Mouse (Mus musculus): ENCODE data around the gene Rogdi. TPM values are rescaled to one million over a fixed set of nuclear protein-coding genes. Genes with fewer than 3 reads are reported as not detected.
A peak's percentile ranks its signal among the peaks of the same experiment; 100 is the strongest.

Rogdi gene
- polyA plus RNA-seq, 1 experiment from 2014 or later: 58.9 TPM

DNA sequence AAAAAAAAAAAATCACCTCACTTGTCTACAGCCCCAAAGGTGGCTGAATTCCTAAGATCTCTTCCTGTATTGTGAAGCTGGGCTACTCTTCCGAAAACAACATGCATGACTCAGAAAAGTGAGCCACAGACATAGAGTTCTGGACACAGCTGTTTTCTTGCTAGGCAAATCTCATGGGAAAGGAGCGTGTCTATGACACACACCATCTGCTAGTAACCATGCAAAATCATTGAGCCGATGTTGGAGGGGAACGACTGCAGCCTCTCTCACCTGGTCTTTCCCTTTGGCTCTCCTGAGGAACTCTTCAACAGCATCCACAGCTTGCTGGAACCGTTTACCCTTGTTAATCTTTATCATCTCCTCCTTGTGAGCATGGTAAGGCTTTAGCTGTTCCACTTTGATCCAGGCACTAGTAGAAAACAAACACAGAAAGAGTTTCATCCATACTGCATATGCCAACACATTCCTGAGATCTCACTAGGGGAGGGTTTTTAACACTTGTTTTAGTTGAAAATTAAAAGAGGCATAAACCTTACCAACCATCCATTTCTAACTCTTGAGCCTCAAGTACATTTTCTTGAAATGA lies 23.4 kb upstream of the Rogdi start:
- WGBS: 81% methylated on average over 5 of the region's 5 CpGs
- no peak overlapping the region for H3K9ac ChIP-seq (ENCODE audit: low read length)

GRCm38 (mm10) chr16:5035591-5035990 lies 22.2 kb upstream of the Rogdi start:
- Histone ChIP-seq H3K9me3 (ENCODE audit: control insufficient read depth, low read length) (no peaks in the 10 kb centered on the region), H3K27me3 (ENCODE audit: control insufficient read depth, insufficient read depth, low read length) (no peaks in the 10 kb centered on the region), H3K27ac (replicated peaks in 1 of 2; ENCODE audit: control insufficient read depth in 1 of 2, insufficient read depth in 1 of 2, low read depth in 2 of 2, low read length in 2 of 2) (no peak overlapping the region), H3K36me3 (ENCODE audit: control insufficient read depth, insufficient read depth, low read length) (peaks cover 100% of the 10 kb centered on the region), H3K4me2 (ENCODE audit: low read length) (no peak overlapping the region), H3K4me3 (ENCODE audit: control insufficient read depth in 1 of 2, insufficient read depth in 1 of 2, low read depth in 1 of 2, low read length in 2 of 2) (no peak overlapping the region), H3K4me1 (ENCODE audit: control insufficient read depth in 2 of 2, insufficient read depth in 2 of 2, low read length in 2 of 2) (no peaks in the 10 kb centered on the region), H3K9ac (ENCODE audit: low read length) (no peak overlapping the region)
- 93% methylated on average over 3 of the region's 3 CpGs for WGBS
- ATAC-seq (ENCODE audit: insufficient number of reproducible peaks, insufficient read depth, low FRiP score, low read depth): no peak

More for the DNA sequence above, 23.4 kb upstream of the Rogdi start:
- Histone ChIP-seq H3K4me3 (ENCODE audit: control insufficient read depth in 1 of 2, insufficient read depth in 1 of 2, low read depth in 1 of 2, low read length in 2 of 2) (no peak overlapping the region), H3K4me1 (ENCODE audit: control insufficient read depth in 2 of 2, insufficient read depth in 2 of 2, low read length in 2 of 2) (no peaks in the 10 kb centered on the region), H3K9me3 (ENCODE audit: control insufficient read depth, low read length) (no peaks in the 10 kb centered on the region), H3K4me2 (ENCODE audit: low read length) (no peak overlapping the region), H3K27me3 (ENCODE audit: control insufficient read depth, insufficient read depth, low read length) (no peaks in the 10 kb centered on the region), H3K36me3 (ENCODE audit: control insufficient read depth, insufficient read depth, low read length) (peaks cover 100% of the 10 kb centered on the region), H3K27ac (replicated peaks in 1 of 2; ENCODE audit: control insufficient read depth in 1 of 2, insufficient read depth in 1 of 2, low read depth in 2 of 2, low read length in 2 of 2) (no peak overlapping the region)
- ATAC-seq (ENCODE audit: insufficient number of reproducible peaks, insufficient read depth, low FRiP score, low read depth): no peak

GRCm38 (mm10) chr16:5029847-5030246 lies 16.5 kb upstream of the Rogdi start:
- Histone ChIP-seq H3K9ac (ENCODE audit: low read length) (no peak overlapping the region), H3K9me3 (ENCODE audit: control insufficient read depth, low read length) (no peaks in the 10 kb centered on the region), H3K27me3 (ENCODE audit: control insufficient read depth, insufficient read depth, low read length) (no peaks in the 10 kb centered on the region), H3K36me3 (ENCODE audit: control insufficient read depth, insufficient read depth, low read length) (peaks cover 100% of the 10 kb centered on the region), H3K27ac (replicated peaks in 1 of 2; ENCODE audit: control insufficient read depth in 1 of 2, insufficient read depth in 1 of 2, low read depth in 2 of 2, low read length in 2 of 2) (no peak overlapping the region), H3K4me2 (ENCODE audit: low read length) (no peak overlapping the region), H3K4me3 (ENCODE audit: control insufficient read depth in 1 of 2, insufficient read depth in 1 of 2, low read depth in 1 of 2, low read length in 2 of 2) (no peak overlapping the region), H3K4me1 (ENCODE audit: control insufficient read depth in 2 of 2, insufficient read depth in 2 of 2, low read length in 2 of 2) (no peaks in the 10 kb centered on the region)
- WGBS: 64% methylated on average over 2 of the region's 2 CpGs
- no peak for ATAC-seq (ENCODE audit: insufficient number of reproducible peaks, insufficient read depth, low FRiP score, low read depth)

GRCm38 (mm10) chr16:5024021-5024420 lies 10.7 kb upstream of the Rogdi start:
- no peak for ATAC-seq (ENCODE audit: insufficient number of reproducible peaks, insufficient read depth, low FRiP score, low read depth)
- H3K4me3 ChIP-seq (ENCODE audit: control insufficient read depth in 1 of 2, insufficient read depth in 1 of 2, low read depth in 1 of 2, low read length in 2 of 2): no peak overlapping the region
- no peak overlapping the region for H3K27ac ChIP-seq (replicated peaks in 1 of 2; ENCODE audit: control insufficient read depth in 1 of 2, insufficient read depth in 1 of 2, low read depth in 2 of 2, low read length in 2 of 2)
- no peaks in the 10 kb centered on the region for H3K27me3 ChIP-seq (ENCODE audit: control insufficient read depth, insufficient read depth, low read length)
- no peak overlapping the region for H3K9ac ChIP-seq (ENCODE audit: low read length)
- no peaks in the 10 kb centered on the region for H3K4me1 ChIP-seq (ENCODE audit: control insufficient read depth in 2 of 2, insufficient read depth in 2 of 2, low read length in 2 of 2)
- WGBS: 93% methylated on average over 3 of the region's 3 CpGs
- H3K36me3 ChIP-seq (ENCODE audit: control insufficient read depth, insufficient read depth, low read length): peaks cover 100% of the 10 kb centered on the region
- H3K4me2 ChIP-seq (ENCODE audit: low read length): no peak overlapping the region
- H3K9me3 ChIP-seq (ENCODE audit: control insufficient read depth, low read length): no peaks in the 10 kb centered on the region

DNA sequence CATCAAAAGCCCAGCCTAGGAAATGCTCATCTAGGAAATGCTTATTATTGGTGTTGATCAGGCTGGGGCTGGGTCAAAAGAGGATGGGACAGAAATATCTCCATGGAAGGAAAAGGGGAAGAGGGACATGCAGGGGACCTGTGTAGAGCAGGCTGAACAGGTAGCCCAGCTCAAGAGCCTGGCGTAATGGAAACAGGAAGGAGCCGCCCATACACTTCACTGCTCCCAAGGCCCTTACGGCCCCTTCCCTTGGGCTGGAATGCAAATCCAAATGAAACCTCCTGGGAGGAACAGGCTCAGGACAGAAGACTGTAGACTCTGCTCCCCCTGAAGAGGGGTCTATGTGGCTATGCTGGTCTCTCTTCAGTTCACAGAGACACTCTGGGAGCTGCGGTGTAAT lies 1.2 kb upstream of the Rogdi start:
- Histone ChIP-seq H3K4me2 (ENCODE audit: low read length) (no peak overlapping the region), H3K4me3 (ENCODE audit: control insufficient read depth in 1 of 2, insufficient read depth in 1 of 2, low read depth in 1 of 2, low read length in 2 of 2) (no peak overlapping the region), H3K27ac (replicated peaks in 1 of 2; ENCODE audit: control insufficient read depth in 1 of 2, insufficient read depth in 1 of 2, low read depth in 2 of 2, low read length in 2 of 2) (no peak overlapping the region), H3K4me1 (ENCODE audit: control insufficient read depth in 2 of 2, insufficient read depth in 2 of 2, low read length in 2 of 2) (peaks cover 5 to 9% of the 10 kb centered on the region in 2 experiments; a peak in 3 of 4 replicates), H3K36me3 (ENCODE audit: control insufficient read depth, insufficient read depth, low read length) (peaks cover 55% of the 10 kb centered on the region), H3K9me3 (ENCODE audit: control insufficient read depth, low read length) (no peaks in the 10 kb centered on the region), H3K27me3 (ENCODE audit: control insufficient read depth, insufficient read depth, low read length) (no peaks in the 10 kb centered on the region), H3K9ac (ENCODE audit: low read length) (no peak overlapping the region)
- ATAC-seq (ENCODE audit: insufficient number of reproducible peaks, insufficient read depth, low FRiP score, low read depth): no peak
- 83% methylated on average over 4 of the region's 4 CpGs for WGBS

GRCm38 (mm10) chr16:5012036-5013005 lies 1.0 kb downstream of the Rogdi start:
- H3K36me3 ChIP-seq (ENCODE audit: control insufficient read depth, insufficient read depth, low read length): peaks cover 32% of the 10 kb centered on the region
- WGBS: 51% methylated on average over 13 of the region's 13 CpGs
- peaks cover 5 to 12% of the 10 kb centered on the region in 2 experiments for H3K4me1 ChIP-seq (ENCODE audit: control insufficient read depth in 2 of 2, insufficient read depth in 2 of 2, low read length in 2 of 2)
- H3K9ac ChIP-seq (ENCODE audit: low read length): peak overlapping the region; percentile 78
- peak overlapping the region; percentile 93 for H3K4me2 ChIP-seq (ENCODE audit: low read length)
- no peak for ATAC-seq (ENCODE audit: insufficient number of reproducible peaks, insufficient read depth, low FRiP score, low read depth)
- no peaks in the 10 kb centered on the region for H3K9me3 ChIP-seq (ENCODE audit: control insufficient read depth, low read length)
- H3K27me3 ChIP-seq (ENCODE audit: control insufficient read depth, insufficient read depth, low read length): no peaks in the 10 kb centered on the region
- H3K27ac ChIP-seq (replicated peaks in 1 of 2; ENCODE audit: control insufficient read depth in 1 of 2, insufficient read depth in 1 of 2, low read depth in 2 of 2, low read length in 2 of 2): peak overlapping the region in 1 of 2 experiments; percentile 20; a peak in 2 of 4 replicates
- peak overlapping the region; percentile 68 to 73; a peak in 3 of 4 replicates for H3K4me3 ChIP-seq (ENCODE audit: control insufficient read depth in 1 of 2, insufficient read depth in 1 of 2, low read depth in 1 of 2, low read length in 2 of 2)

DNA sequence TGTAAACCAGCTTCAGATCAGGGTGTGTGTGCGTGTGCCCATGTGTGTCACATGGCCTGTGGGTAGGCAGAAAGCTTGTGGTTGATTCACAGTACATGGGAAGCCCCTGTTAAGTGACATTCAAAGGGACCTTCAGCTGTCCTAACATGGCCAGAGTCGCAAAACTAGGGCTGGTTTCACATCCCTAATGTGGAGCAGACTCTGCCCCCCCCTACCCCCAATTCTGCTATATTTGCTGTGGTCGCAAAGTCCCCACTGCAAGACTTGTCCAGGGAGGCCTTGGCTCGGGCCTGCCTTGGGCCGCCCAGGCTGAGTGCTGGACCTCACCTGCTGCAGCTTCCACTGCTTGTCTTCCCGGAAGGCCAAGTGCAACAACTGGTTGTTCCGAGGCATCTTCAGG lies 2.1 kb downstream of the Rogdi start:
- no peak overlapping the region for H3K9ac ChIP-seq (ENCODE audit: low read length)
- no peak overlapping the region for H3K4me2 ChIP-seq (ENCODE audit: low read length)
- no peaks in the 10 kb centered on the region for H3K9me3 ChIP-seq (ENCODE audit: control insufficient read depth, low read length)
- peaks cover 22% of the 10 kb centered on the region for H3K36me3 ChIP-seq (ENCODE audit: control insufficient read depth, insufficient read depth, low read length)
- WGBS: 90% methylated on average over 7 of the region's 7 CpGs
- no peak overlapping the region for H3K27ac ChIP-seq (replicated peaks in 1 of 2; ENCODE audit: control insufficient read depth in 1 of 2, insufficient read depth in 1 of 2, low read depth in 2 of 2, low read length in 2 of 2)
- ATAC-seq (ENCODE audit: insufficient number of reproducible peaks, insufficient read depth, low FRiP score, low read depth): no peak
- no peaks in the 10 kb centered on the region for H3K27me3 ChIP-seq (ENCODE audit: control insufficient read depth, insufficient read depth, low read length)
- no peak overlapping the region for H3K4me3 ChIP-seq (ENCODE audit: control insufficient read depth in 1 of 2, insufficient read depth in 1 of 2, low read depth in 1 of 2, low read length in 2 of 2)
- peaks cover 7 to 20% of the 10 kb centered on the region in 2 experiments for H3K4me1 ChIP-seq (ENCODE audit: control insufficient read depth in 2 of 2, insufficient read depth in 2 of 2, low read length in 2 of 2)
